Mouse (Mus musculus) small intestine, adult 2 months (tissue): Measurements from ENCODE around the gene Rassf8.

Source experiments
- CTCF ChIP-seq: fragments of 200-500 bp; IDR thresholded peaks from 2 replicates; pipeline ENCODE4 v1.5.1; 2012; ENCODE audit warnings: low read depth, mild to moderate bottlenecking, control low read depth, inconsistent platforms, low read length, moderate library complexity, mixed read lengths; ENCODE audit not compliant: insufficient replicate concordance, insufficient read length; ENCODE audit errors: extremely low read depth
- POLR2A ChIP-seq: fragments of 200-500 bp; IDR thresholded peaks from 2 replicates; pipeline ENCODE4 v1.6.1; 2012; ENCODE audit warnings: low read depth, mild to moderate bottlenecking, control low read depth, inconsistent platforms, low read length, moderate library complexity

DNA sequence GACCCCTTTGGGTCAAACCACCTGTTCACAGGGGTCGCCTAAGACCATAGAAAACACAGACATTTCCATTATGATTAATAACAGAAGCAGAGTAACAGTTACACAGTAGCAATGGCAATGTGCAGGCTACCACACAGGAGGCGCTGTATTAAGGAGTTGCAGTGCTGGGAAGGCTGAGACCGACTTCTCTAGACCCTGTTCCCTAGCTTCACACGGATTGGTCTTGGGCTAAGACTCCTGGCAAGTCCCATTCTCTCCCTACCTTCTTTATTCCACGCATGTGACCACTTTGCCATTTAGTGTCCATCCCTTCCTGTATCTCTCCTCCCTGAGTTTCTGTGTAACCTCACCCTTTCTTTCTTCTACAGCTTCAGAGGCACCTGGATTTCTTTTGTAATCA is 19.6 kb upstream of the Rassf8 start:
- TF ChIP-seq CTCF (no peak), POLR2A (no peak)
